Mouse (Mus musculus) induced T-regulatory cell, adult 2 months (primary cell): ENCODE results near the gene Rbbp4.
"Not testable (repeated sequence)": the region's sequence is repeated elsewhere in the genome, so short reads cannot be mapped to it uniquely, and the experiment has no call there.

Experiments
- DNase-seq: peaks from one replicate; pipeline ENCODE4 v3.0.0-alpha.2; 2012; ENCODE audit warnings: low read depth

The Rbbp4 gene

GRCm38 (mm10) chr4:129335216-129336074 is at the start of gene Rbbp4, which contains the start of gene Zbtb8os:
Rbbp4 (minus strand) TSS chr4:129335370.
Zbtb8os (plus strand) TSS chr4:129335695.
- DNase-seq = peak; percentile 99

- DNase-seq = no peak
These were observed 49.3 kb upstream of the Rbbp4 start for GRCm38 (mm10) chr4:129384440-129384839.

GRCm38 (mm10) chr4:129383586-129383985 is 48.4 kb upstream of the Rbbp4 start:
- DNase-seq = no peak

- DNase-seq = no peak
These were observed 47.3 kb upstream of the Rbbp4 start for GRCm38 (mm10) chr4:129382488-129382887.

GRCm38 (mm10) chr4:129382029-129382428 is 46.9 kb upstream of the Rbbp4 start:
- no peak for DNase-seq

- no peak for DNase-seq
These were observed 46.0 kb upstream of the Rbbp4 start for GRCm38 (mm10) chr4:129381148-129381547.

- DNase-seq = no peak
These were observed 44.6 kb upstream of the Rbbp4 start for GRCm38 (mm10) chr4:129379805-129380204.

GRCm38 (mm10) chr4:129377601-129378390 is 42.6 kb upstream of the Rbbp4 start, which contains the start of gene Zbtb8a:
Zbtb8a (minus strand) TSS chr4:129378116.
- DNase-seq = peak; percentile 70

- DNase-seq = peak; percentile 69
These were observed 41.9 kb upstream of the Rbbp4 start for GRCm38 (mm10) chr4:129376961-129377545.

- no peak for DNase-seq
These were observed 40.7 kb upstream of the Rbbp4 start for GRCm38 (mm10) chr4:129375821-129376220.

GRCm38 (mm10) chr4:129375000-129375399 is 39.8 kb upstream of the Rbbp4 start:
- no peak for DNase-seq

GRCm38 (mm10) chr4:129374219-129374755 is 39.1 kb upstream of the Rbbp4 start:
- no peak for DNase-seq

- DNase-seq = peak; percentile 48
These were observed 38.2 kb upstream of the Rbbp4 start for GRCm38 (mm10) chr4:129373202-129373976.

GRCm38 (mm10) chr4:129371391-129371790 is 36.2 kb upstream of the Rbbp4 start:
- DNase-seq = no peak

GRCm38 (mm10) chr4:129365224-129365623 is 30.1 kb upstream of the Rbbp4 start:
- DNase-seq = peak; percentile 89

- peak; percentile 47 for DNase-seq
These were observed 29.2 kb upstream of the Rbbp4 start for GRCm38 (mm10) chr4:129364379-129364778.

- no peak for DNase-seq
These were observed 28.3 kb upstream of the Rbbp4 start for GRCm38 (mm10) chr4:129363463-129363862.

GRCm38 (mm10) chr4:129362771-129363170 is 27.6 kb upstream of the Rbbp4 start:
- DNase-seq = no peak

GRCm38 (mm10) chr4:129362238-129362637 is 27.1 kb upstream of the Rbbp4 start:
- DNase-seq = not testable (repeated sequence)

- no peak for DNase-seq
These were observed 22.5 kb upstream of the Rbbp4 start for GRCm38 (mm10) chr4:129357613-129358163.

GRCm38 (mm10) chr4:129354236-129354635 is 19.1 kb upstream of the Rbbp4 start:
- no peak for DNase-seq
